Mouse (Mus musculus) C2C12 (cell line): ENCODE results near the gene C530008M17Rik. TPM values are rescaled to one million over a fixed set of nuclear protein-coding genes. Genes with fewer than 3 reads are reported as not detected.

ENCODE experiments used
- H3K27me3 ChIP-seq: one replicate; pipeline ENCODE4 v1.6.1; 2011; ENCODE audit not compliant: control insufficient read depth, insufficient read depth, insufficient read length
- H3K36me3 ChIP-seq: one replicate; pipeline ENCODE4 v1.6.1; 2011; ENCODE audit not compliant: control insufficient read depth, insufficient read depth
- H3K4me3 ChIP-seq: one replicate; pipeline ENCODE4 v1.5.1; 2011; ENCODE audit warnings: mild to moderate bottlenecking, control low read depth; ENCODE audit not compliant: poor library complexity, insufficient read depth, severe bottlenecking
- H3K79me2 ChIP-seq: one replicate; pipeline ENCODE4 v1.6.1; 2011; ENCODE audit not compliant: control insufficient read depth, insufficient read depth
- H3K79me3 ChIP-seq: one replicate; pipeline ENCODE4 v1.6.1; 2011; ENCODE audit warnings: low read depth, control low read depth
- H3ac ChIP-seq: one replicate; pipeline ENCODE3; 2011; ENCODE audit warnings: low read depth; ENCODE audit not compliant: control insufficient read depth, insufficient read length
- CEBPB ChIP-seq: IDR thresholded peaks from one replicate; pipeline ENCODE4 v1.6.1; 2011; ENCODE audit warnings: low read depth, mild to moderate bottlenecking, control low read depth, moderate library complexity
- CTCF ChIP-seq: IDR thresholded peaks from one replicate; pipeline ENCODE4 v1.5.1; 2011; ENCODE audit not compliant: control insufficient read depth, insufficient read depth, insufficient read length
- FOSL1 ChIP-seq: IDR thresholded peaks from one replicate; pipeline ENCODE4 v1.8.0; 2011; ENCODE audit warnings: mild to moderate bottlenecking, low read length; ENCODE audit not compliant: poor library complexity, insufficient read depth, severe bottlenecking
- MAX ChIP-seq: IDR thresholded peaks from one replicate; pipeline ENCODE4 v1.6.1; 2011; ENCODE audit warnings: mild to moderate bottlenecking, control low read depth
- MYOD1 ChIP-seq: IDR thresholded peaks from one replicate; pipeline ENCODE4 v1.6.1; 2011; ENCODE audit warnings: low read depth; ENCODE audit not compliant: control insufficient read depth, insufficient read length
- MYOG ChIP-seq: IDR thresholded peaks from one replicate; pipeline ENCODE4 v1.6.1; 2011; ENCODE audit not compliant: control insufficient read depth, insufficient read length; ENCODE audit errors: extremely low read depth
- USF1 ChIP-seq: IDR thresholded peaks from one replicate; pipeline ENCODE4 v1.6.1; 2011; ENCODE audit warnings: low read depth, mild to moderate bottlenecking, control low read depth, moderate library complexity
- polyA plus RNA-seq: library from polyadenylated mRNA; unstranded; fragments of >200 nt; fragmentation: generic; extraction: Trizol; gene quantifications from one replicate; pipeline ENCODE4 v1.2.1, GENCODE M21; 2012; ENCODE audit warnings: missing spikeins

Gene C530008M17Rik
- polyA plus RNA-seq, 1 experiment: 4.6 TPM

- no peak for TF ChIP-seq FOSL1
- no peak for TF ChIP-seq CTCF
- no peak for TF ChIP-seq MYOG
- no peak for TF ChIP-seq CEBPB
- no peak for TF ChIP-seq MYOD1
- TF ChIP-seq MAX: no peak
- no peak for TF ChIP-seq USF1
- Histone ChIP-seq H3K4me3 (no peak overlapping the region), H3K36me3 (peaks cover 45% of the 10 kb centered on the region), H3ac (no peak overlapping the region), H3K27me3 (no peaks in the 10 kb centered on the region), H3K79me2 (no peaks in the 10 kb centered on the region), H3K79me3 (no peaks in the 10 kb centered on the region)
These were observed 11.0 kb upstream of the C530008M17Rik start for GRCm38 (mm10) chr5:76645091-76645868.

- H3K4me3 ChIP-seq: no peak overlapping the region
- H3K27me3 ChIP-seq: no peaks in the 10 kb centered on the region
- H3ac ChIP-seq: no peak overlapping the region
- no peaks in the 10 kb centered on the region for H3K79me3 ChIP-seq
- TF ChIP-seq MAX (no peak), USF1 (no peak), FOSL1 (no peak), CTCF (no peak), MYOD1 (no peak), CEBPB (no peak), MYOG (no peak)
- no peaks in the 10 kb centered on the region for H3K79me2 ChIP-seq
- peaks cover 11% of the 10 kb centered on the region for H3K36me3 ChIP-seq
These were observed 6.4 kb upstream of the C530008M17Rik start for GRCm38 (mm10) chr5:76649897-76650296.

- no peak overlapping the region for H3ac ChIP-seq
- no peaks in the 10 kb centered on the region for H3K79me2 ChIP-seq
- TF ChIP-seq MYOD1 (no peak), MAX (no peak), USF1 (no peak), MYOG (no peak), CEBPB (no peak)
- no peaks in the 10 kb centered on the region for H3K27me3 ChIP-seq
- H3K79me3 ChIP-seq: no peaks in the 10 kb centered on the region
- peaks cover 8% of the 10 kb centered on the region for H3K36me3 ChIP-seq
- no peak overlapping the region for H3K4me3 ChIP-seq
These were observed 5.1 kb upstream of the C530008M17Rik start for GRCm38 (mm10) chr5:76651151-76651725.

GRCm38 (mm10) chr5:76657245-76658083 is 1.2 kb downstream of the C530008M17Rik start:
- peak overlapping the region; percentile 90 for H3ac ChIP-seq
- H3K79me2 ChIP-seq: no peaks in the 10 kb centered on the region
- H3K4me3 ChIP-seq: peak overlapping the region; percentile 26
- no peaks in the 10 kb centered on the region for H3K79me3 ChIP-seq
- H3K36me3 ChIP-seq: no peaks in the 10 kb centered on the region
- TF ChIP-seq CTCF (peak; percentile 80), CEBPB (no peak), USF1 (peak; percentile 21), MYOG (no peak), MYOD1 (no peak), FOSL1 (no peak), MAX (no peak)
- peaks cover 4% of the 10 kb centered on the region for H3K27me3 ChIP-seq

- Histone ChIP-seq H3K4me3 (peak overlapping the region; percentile 26), H3K27me3 (peaks cover 4% of the 10 kb centered on the region), H3K36me3 (no peaks in the 10 kb centered on the region), H3K79me3 (no peaks in the 10 kb centered on the region), H3K79me2 (no peaks in the 10 kb centered on the region), H3ac (peak overlapping the region; percentile 90)
- TF ChIP-seq MYOG: no peak
- TF ChIP-seq MYOD1: no peak
- TF ChIP-seq MAX: no peak
- TF ChIP-seq FOSL1: no peak
- no peak for TF ChIP-seq CTCF
- no peak for TF ChIP-seq CEBPB
- no peak for TF ChIP-seq USF1
These were observed 2.0 kb downstream of the C530008M17Rik start for GRCm38 (mm10) chr5:76658084-76658934.
